Mouse (Mus musculus) heart, adult 8-10 months (tissue): Measurements from ENCODE around the gene Irak4. TPM values are rescaled to one million over a fixed set of nuclear protein-coding genes. Genes with fewer than 3 reads are reported as not detected.

ENCODE experiments used
- DNase-seq: peaks from one replicate; pipeline ENCODE4 v3.0.0; 2022; ENCODE audit warnings: low spot score
- total RNA-seq, 4 experiments: library from RNA; stranded (reverse); gene quantifications; 2 replicates each; pipeline ENCODE4 v1.2.4; 2022

The Irak4 gene
- total RNA-seq, 4 experiments from 2014 or later = 4.6 to 7.5 (median 5.3) TPM

- no peak for DNase-seq
These were observed 77.5 kb downstream of the Irak4 start for GRCm38 (mm10) chr15:94620909-94621308.

- DNase-seq = no peak
These were observed 85.0 kb downstream of the Irak4 start for GRCm38 (mm10) chr15:94628463-94628829.

GRCm38 (mm10) chr15:94628830-94629601, 85.6 kb downstream of the Irak4 start, which contains the start of gene Tmem117:
TSS of gene Tmem117 (plus strand) at chr15:94629232.
- DNase-seq = no peak

DNA sequence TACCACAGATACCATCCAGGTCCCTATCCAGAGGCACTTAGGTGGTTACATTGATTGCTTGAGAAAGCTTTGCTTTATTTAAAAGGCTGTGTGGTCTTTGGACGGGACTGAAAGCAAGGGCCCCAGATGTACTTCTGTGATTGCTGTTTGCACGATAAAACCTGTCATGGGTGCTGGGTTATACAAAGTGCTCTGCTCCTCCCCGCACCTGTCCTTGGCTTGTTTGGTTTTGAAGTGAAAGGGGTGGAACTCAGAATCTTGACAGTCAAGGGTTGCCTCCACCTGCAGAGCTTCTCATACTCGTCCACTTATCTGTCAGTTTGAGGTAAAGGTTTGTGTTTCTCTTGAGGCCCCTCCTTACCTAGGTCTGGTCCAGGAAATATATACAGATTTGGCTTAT, 87.1 kb downstream of the Irak4 start:
- no peak for DNase-seq

Other genes starting within 250 kb of the Irak4 start
- under 1 TPM; 0.06 to 0.32 (median 0.14) TPM for gene Adamts20, start 78.2 kb upstream of the Irak4 start, total RNA-seq
- gene Pus7l, start 96 bp upstream of the Irak4 start, total RNA-seq = 1 to 10 TPM; 1.7 to 2.5 (median 2.1) TPM
- gene Twf1, start 46.2 kb downstream of the Irak4 start, total RNA-seq = 10 to 100 TPM; 12.5 to 19.9 (median 13.7) TPM
- gene Tmem117, start 85.6 kb downstream of the Irak4 start, total RNA-seq = 10 to 100 TPM; 10.2 to 13.9 (median 12.8) TPM